Mouse (Mus musculus): ENCODE measurements around the gene Aldh5a1. TPM values are rescaled to one million over a fixed set of nuclear protein-coding genes. Genes with fewer than 3 reads are reported as not detected.

Gene Aldh5a1
- polyA plus RNA-seq, 1 experiment from 2014 or later = 9.3 TPM

- Histone ChIP-seq H3K9ac (replicated peaks; ENCODE audit: low read depth, low read length) (no peak overlapping the region), H3K27me3 (ENCODE audit: control insufficient read depth, insufficient read depth, low read length) (no peaks in the 10 kb centered on the region), H3K4me2 (replicated peaks; ENCODE audit: low read depth, low read length) (no peak overlapping the region), H3K36me3 (ENCODE audit: control insufficient read depth, insufficient read depth, low read length) (no peaks in the 10 kb centered on the region; the same call in 1 of the 2 replicates), H3K4me1 (ENCODE audit: control insufficient read depth, insufficient read depth, low read length) (no peaks in the 10 kb centered on the region), H3K9me3 (ENCODE audit: control insufficient read depth, low read depth, low read length) (no peaks in the 10 kb centered on the region), H3K4me3 (ENCODE audit: low read depth, low read length) (no peak overlapping the region), H3K27ac (ENCODE audit: low read length) (no peak overlapping the region)
- WGBS = 82% methylated on average over 8 of the region's 8 CpGs
- ATAC-seq (ENCODE audit: insufficient number of reproducible peaks, insufficient read depth, low FRiP score, low read depth) = no peak
These were observed 24.7 kb upstream of the Aldh5a1 start for GRCm38 (mm10) chr13:24962119-24962518.

GRCm38 (mm10) chr13:24960084-24960483, 22.6 kb upstream of the Aldh5a1 start:
- no peak overlapping the region for H3K27ac ChIP-seq (ENCODE audit: low read length)
- H3K27me3 ChIP-seq (ENCODE audit: control insufficient read depth, insufficient read depth, low read length) = no peaks in the 10 kb centered on the region
- no peaks in the 10 kb centered on the region for H3K4me1 ChIP-seq (ENCODE audit: control insufficient read depth, insufficient read depth, low read length)
- no peak overlapping the region for H3K4me3 ChIP-seq (ENCODE audit: low read depth, low read length)
- WGBS = 84% methylated on average over 3 of the region's 3 CpGs
- no peak overlapping the region for H3K4me2 ChIP-seq (replicated peaks; ENCODE audit: low read depth, low read length)
- H3K9me3 ChIP-seq (ENCODE audit: control insufficient read depth, low read depth, low read length) = no peaks in the 10 kb centered on the region
- no peaks in the 10 kb centered on the region; the same call in 1 of the 2 replicates for H3K36me3 ChIP-seq (ENCODE audit: control insufficient read depth, insufficient read depth, low read length)
- H3K9ac ChIP-seq (replicated peaks; ENCODE audit: low read depth, low read length) = no peak overlapping the region
- no peak for ATAC-seq (ENCODE audit: insufficient number of reproducible peaks, insufficient read depth, low FRiP score, low read depth)

GRCm38 (mm10) chr13:24958671-24959070, 21.2 kb upstream of the Aldh5a1 start:
- H3K4me3 ChIP-seq (ENCODE audit: low read depth, low read length) = no peak overlapping the region
- H3K4me1 ChIP-seq (ENCODE audit: control insufficient read depth, insufficient read depth, low read length) = no peaks in the 10 kb centered on the region
- 89% methylated on average over 11 of the region's 11 CpGs for WGBS
- ATAC-seq (ENCODE audit: insufficient number of reproducible peaks, insufficient read depth, low FRiP score, low read depth) = no peak
- H3K27ac ChIP-seq (ENCODE audit: low read length) = no peak overlapping the region
- H3K9ac ChIP-seq (replicated peaks; ENCODE audit: low read depth, low read length) = no peak overlapping the region
- no peaks in the 10 kb centered on the region; the same call in 1 of the 2 replicates for H3K36me3 ChIP-seq (ENCODE audit: control insufficient read depth, insufficient read depth, low read length)
- H3K9me3 ChIP-seq (ENCODE audit: control insufficient read depth, low read depth, low read length) = no peaks in the 10 kb centered on the region
- H3K27me3 ChIP-seq (ENCODE audit: control insufficient read depth, insufficient read depth, low read length) = no peaks in the 10 kb centered on the region
- no peak overlapping the region for H3K4me2 ChIP-seq (replicated peaks; ENCODE audit: low read depth, low read length)

- H3K27me3 ChIP-seq (ENCODE audit: control insufficient read depth, insufficient read depth, low read length) = no peaks in the 10 kb centered on the region
- H3K9me3 ChIP-seq (ENCODE audit: control insufficient read depth, low read depth, low read length) = no peaks in the 10 kb centered on the region
- no peak overlapping the region for H3K9ac ChIP-seq (replicated peaks; ENCODE audit: low read depth, low read length)
- no peak overlapping the region for H3K4me3 ChIP-seq (ENCODE audit: low read depth, low read length)
- ATAC-seq (ENCODE audit: insufficient number of reproducible peaks, insufficient read depth, low FRiP score, low read depth) = peak; percentile 69; the same call in 1 of the 2 replicates
- H3K27ac ChIP-seq (ENCODE audit: low read length) = peak overlapping the region; percentile 44; the same call in 1 of the 2 replicates
- H3K36me3 ChIP-seq (ENCODE audit: control insufficient read depth, insufficient read depth, low read length) = no peaks in the 10 kb centered on the region
- 0 out of 2 replicates have a peak, but pooled peaks cover 3% of the 10 kb centered on the region for H3K4me1 ChIP-seq (ENCODE audit: control insufficient read depth, insufficient read depth, low read length)
- H3K4me2 ChIP-seq (replicated peaks; ENCODE audit: low read depth, low read length) = no peak overlapping the region
- WGBS = 14% methylated on average over 10 of the region's 10 CpGs
These were observed 18.0 kb upstream of the Aldh5a1 start for GRCm38 (mm10) chr13:24955500-24955899.

- H3K4me1 ChIP-seq (ENCODE audit: control insufficient read depth, insufficient read depth, low read length) = 0 out of 2 replicates have a peak, but pooled peaks cover 3% of the 10 kb centered on the region
- no peak for ATAC-seq (ENCODE audit: insufficient number of reproducible peaks, insufficient read depth, low FRiP score, low read depth)
- no peaks in the 10 kb centered on the region for H3K36me3 ChIP-seq (ENCODE audit: control insufficient read depth, insufficient read depth, low read length)
- no peak overlapping the region for H3K9ac ChIP-seq (replicated peaks; ENCODE audit: low read depth, low read length)
- H3K27ac ChIP-seq (ENCODE audit: low read length) = no peak overlapping the region; the same call in 1 of the 2 replicates
- no peak overlapping the region for H3K4me3 ChIP-seq (ENCODE audit: low read depth, low read length)
- H3K27me3 ChIP-seq (ENCODE audit: control insufficient read depth, insufficient read depth, low read length) = no peaks in the 10 kb centered on the region
- WGBS = 40% methylated on average over 11 of the region's 11 CpGs
- H3K4me2 ChIP-seq (replicated peaks; ENCODE audit: low read depth, low read length) = no peak overlapping the region
- no peaks in the 10 kb centered on the region for H3K9me3 ChIP-seq (ENCODE audit: control insufficient read depth, low read depth, low read length)
These were observed 17.6 kb upstream of the Aldh5a1 start for GRCm38 (mm10) chr13:24955091-24955490.

GRCm38 (mm10) chr13:24952659-24953058, 15.2 kb upstream of the Aldh5a1 start:
- Histone ChIP-seq H3K27ac (ENCODE audit: low read length) (no peak overlapping the region), H3K27me3 (ENCODE audit: control insufficient read depth, insufficient read depth, low read length) (no peaks in the 10 kb centered on the region), H3K4me3 (ENCODE audit: low read depth, low read length) (no peak overlapping the region), H3K9ac (replicated peaks; ENCODE audit: low read depth, low read length) (no peak overlapping the region), H3K9me3 (ENCODE audit: control insufficient read depth, low read depth, low read length) (no peaks in the 10 kb centered on the region), H3K4me1 (ENCODE audit: control insufficient read depth, insufficient read depth, low read length) (0 out of 2 replicates have a peak, but pooled peaks cover 3% of the 10 kb centered on the region), H3K36me3 (ENCODE audit: control insufficient read depth, insufficient read depth, low read length) (no peaks in the 10 kb centered on the region), H3K4me2 (replicated peaks; ENCODE audit: low read depth, low read length) (no peak overlapping the region)
- WGBS = 54% methylated on average over 7 of the region's 7 CpGs
- ATAC-seq (ENCODE audit: insufficient number of reproducible peaks, insufficient read depth, low FRiP score, low read depth) = no peak

GRCm38 (mm10) chr13:24948870-24949269, 11.4 kb upstream of the Aldh5a1 start:
- H3K27ac ChIP-seq (ENCODE audit: low read length) = no peak overlapping the region
- WGBS = 87% methylated on average over 6 of the region's 6 CpGs
- H3K4me1 ChIP-seq (ENCODE audit: control insufficient read depth, insufficient read depth, low read length) = 0 out of 2 replicates have a peak, but pooled peaks cover 5% of the 10 kb centered on the region
- H3K4me2 ChIP-seq (replicated peaks; ENCODE audit: low read depth, low read length) = no peak overlapping the region
- H3K9ac ChIP-seq (replicated peaks; ENCODE audit: low read depth, low read length) = no peak overlapping the region
- ATAC-seq (ENCODE audit: insufficient number of reproducible peaks, insufficient read depth, low FRiP score, low read depth) = no peak
- H3K27me3 ChIP-seq (ENCODE audit: control insufficient read depth, insufficient read depth, low read length) = no peaks in the 10 kb centered on the region
- no peaks in the 10 kb centered on the region for H3K9me3 ChIP-seq (ENCODE audit: control insufficient read depth, low read depth, low read length)
- H3K36me3 ChIP-seq (ENCODE audit: control insufficient read depth, insufficient read depth, low read length) = no peaks in the 10 kb centered on the region
- H3K4me3 ChIP-seq (ENCODE audit: low read depth, low read length) = no peak overlapping the region

GRCm38 (mm10) chr13:24947158-24947557, 9.7 kb upstream of the Aldh5a1 start:
- WGBS = 56% methylated on average over 5 of the region's 5 CpGs
- Histone ChIP-seq H3K9me3 (ENCODE audit: control insufficient read depth, low read depth, low read length) (no peaks in the 10 kb centered on the region), H3K27ac (ENCODE audit: low read length) (no peak overlapping the region), H3K36me3 (ENCODE audit: control insufficient read depth, insufficient read depth, low read length) (no peaks in the 10 kb centered on the region), H3K4me3 (ENCODE audit: low read depth, low read length) (no peak overlapping the region), H3K4me2 (replicated peaks; ENCODE audit: low read depth, low read length) (no peak overlapping the region), H3K27me3 (ENCODE audit: control insufficient read depth, insufficient read depth, low read length) (no peaks in the 10 kb centered on the region), H3K9ac (replicated peaks; ENCODE audit: low read depth, low read length) (no peak overlapping the region), H3K4me1 (ENCODE audit: control insufficient read depth, insufficient read depth, low read length) (0 out of 2 replicates have a peak, but pooled peaks cover 5% of the 10 kb centered on the region)
- ATAC-seq (ENCODE audit: insufficient number of reproducible peaks, insufficient read depth, low FRiP score, low read depth) = 0 out of 2 replicates have a peak, but pooled peaks have one; percentile 10

GRCm38 (mm10) chr13:24945567-24945966, 8.1 kb upstream of the Aldh5a1 start:
- Histone ChIP-seq H3K4me3 (ENCODE audit: low read depth, low read length) (no peak overlapping the region), H3K27ac (ENCODE audit: low read length) (no peak overlapping the region), H3K9ac (replicated peaks; ENCODE audit: low read depth, low read length) (no peak overlapping the region), H3K9me3 (ENCODE audit: control insufficient read depth, low read depth, low read length) (no peaks in the 10 kb centered on the region), H3K4me2 (replicated peaks; ENCODE audit: low read depth, low read length) (no peak overlapping the region), H3K36me3 (ENCODE audit: control insufficient read depth, insufficient read depth, low read length) (no peaks in the 10 kb centered on the region), H3K27me3 (ENCODE audit: control insufficient read depth, insufficient read depth, low read length) (no peaks in the 10 kb centered on the region), H3K4me1 (ENCODE audit: control insufficient read depth, insufficient read depth, low read length) (0 out of 2 replicates have a peak, but pooled peaks cover 2% of the 10 kb centered on the region)
- 25% methylated on average over 4 of the region's 4 CpGs for WGBS
- peak; percentile 37; the same call in 1 of the 2 replicates for ATAC-seq (ENCODE audit: insufficient number of reproducible peaks, insufficient read depth, low FRiP score, low read depth)
